Mouse (Mus musculus): ENCODE measurements around the gene Lgals3bp. TPM values are rescaled to one million over a fixed set of nuclear protein-coding genes. Genes with fewer than 3 reads are reported as not detected.

Lgals3bp gene
- polyA plus RNA-seq (2017; shearing (Covaris generic)): 169 TPM

DNA sequence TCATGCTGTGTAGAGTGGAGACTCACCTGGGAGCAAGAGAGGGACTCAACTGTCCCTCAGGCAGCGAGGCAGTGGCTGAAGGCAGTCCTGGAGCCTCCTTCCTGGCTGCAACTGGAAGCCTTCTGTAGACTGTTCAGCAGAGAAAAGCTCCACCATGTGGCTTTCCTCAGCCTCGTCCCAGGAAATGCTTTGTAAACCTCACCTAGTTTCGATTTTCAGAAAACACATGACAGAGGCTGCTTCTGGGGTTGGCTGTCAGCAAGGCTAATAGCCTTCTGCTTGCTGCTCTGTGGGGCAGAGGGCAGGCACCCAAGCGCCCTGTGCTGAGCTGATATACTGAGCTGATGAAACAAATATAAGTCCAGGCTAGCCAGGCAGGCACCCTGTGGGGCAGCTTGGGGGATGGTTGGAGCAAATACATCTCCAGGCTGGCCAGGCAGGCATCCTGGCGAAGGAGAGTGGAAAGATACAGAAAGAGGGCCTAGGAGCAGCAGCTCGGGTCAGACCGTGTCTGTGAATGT lies at the start of gene Lgals3bp:
Lgals3bp (minus strand) TSS at position 333 of the 521 bp plus-strand sequence.

DNA sequence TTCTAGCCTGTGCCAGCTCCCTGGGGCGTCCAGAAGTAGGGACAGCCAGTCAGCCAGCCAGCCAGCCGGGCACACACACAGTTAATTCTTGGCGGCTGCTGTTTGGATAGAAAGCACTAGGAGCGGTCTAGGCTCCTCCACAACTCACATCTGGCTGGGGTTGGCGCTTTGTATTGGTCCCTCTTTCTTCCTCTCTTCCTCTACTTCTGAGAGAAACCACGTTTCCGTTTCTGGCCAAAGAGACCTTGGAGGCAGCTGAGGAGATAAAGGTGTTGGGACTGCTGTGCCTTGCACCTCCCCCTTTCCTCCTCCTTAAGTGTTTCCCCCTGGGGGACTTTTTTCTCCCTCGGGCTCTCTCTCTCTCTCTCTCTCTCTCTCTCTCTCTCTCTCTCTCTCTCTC lies 26.1 kb upstream of the Lgals3bp start, which contains the start of gene C1qtnf1:
C1qtnf1 (plus strand) TSS at position 218 of the 400 bp plus-strand sequence.

DNA sequence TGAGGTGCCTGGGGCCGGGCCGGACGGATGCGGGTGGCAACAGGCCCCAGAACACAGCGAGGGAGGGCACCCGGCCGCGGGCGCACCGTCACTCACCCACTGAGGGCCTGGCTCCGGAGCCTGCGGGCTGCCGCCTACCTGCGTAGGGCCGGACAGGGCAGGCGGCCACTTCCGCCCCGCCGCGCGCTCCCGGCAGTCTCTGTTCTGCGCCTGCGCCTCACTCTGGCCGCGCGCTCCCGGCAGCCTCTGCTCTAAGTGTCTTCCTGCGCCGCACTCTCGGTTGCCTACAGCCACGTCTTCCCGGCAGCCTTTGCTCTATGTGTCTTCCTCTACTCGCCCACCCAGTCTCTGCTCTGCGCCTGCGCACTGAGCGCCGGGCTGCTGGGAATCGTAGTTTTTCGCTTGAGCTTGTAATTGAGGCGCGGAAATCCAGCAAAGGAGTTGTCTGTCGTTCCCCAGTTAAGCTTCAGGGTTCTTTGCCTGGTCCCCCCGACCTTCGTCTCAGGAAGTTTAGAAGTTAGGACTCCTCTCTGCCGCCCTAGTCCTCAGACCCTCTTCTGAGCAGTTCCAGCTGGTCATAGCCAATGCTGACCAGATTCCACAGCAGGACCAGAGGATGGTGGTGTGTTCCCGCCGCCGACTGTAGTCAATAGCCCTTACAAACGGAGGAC lies 17.1 kb upstream of the Lgals3bp start, which contains the start of gene Cant1:
Cant1 (minus strand) TSS at position 253 of the 671 bp plus-strand sequence.

DNA sequence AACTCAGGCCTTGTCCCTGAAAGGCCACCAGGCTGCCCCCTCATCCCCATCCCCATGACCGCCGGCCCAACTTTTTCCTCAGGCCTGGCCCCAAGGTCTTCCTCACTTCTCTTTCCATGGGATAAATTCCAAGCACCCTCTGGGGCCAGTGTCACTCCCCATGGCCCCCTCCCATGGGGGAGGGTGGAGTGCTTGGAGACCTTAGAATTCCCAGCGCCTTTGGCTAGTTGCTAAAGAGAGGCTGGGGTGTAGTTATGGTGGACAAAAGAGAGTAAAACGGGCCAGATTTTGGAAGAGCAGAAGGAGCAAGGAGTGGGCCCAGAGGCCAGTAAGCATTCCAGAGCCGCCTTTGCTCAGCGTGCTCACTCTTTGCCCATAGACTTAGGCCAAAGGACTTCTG lies 46.3 kb downstream of the Lgals3bp start, which contains the start of gene Timp2:
Timp2 (minus strand) TSS at position 101 of the 400 bp plus-strand sequence.

Other genes with a start within 250 kb of the Lgals3bp start
- gene Cyth1, start 153.5 kb downstream of the Lgals3bp start, polyA plus RNA-seq (2017; shearing (Covaris generic)): 300 TPM
- gene Usp36, start 111.8 kb downstream of the Lgals3bp start, polyA plus RNA-seq (2017; shearing (Covaris generic)): 32.5 TPM
- not detected for gene Cep295nl, start 59.6 kb downstream of the Lgals3bp start, polyA plus RNA-seq (2017; shearing (Covaris generic))
- gene Timp2, start 46.4 kb downstream of the Lgals3bp start, polyA plus RNA-seq (2017; shearing (Covaris generic)): 5.9 TPM
- 47.8 TPM for gene Cant1, start 17.0 kb upstream of the Lgals3bp start, polyA plus RNA-seq (2017; shearing (Covaris generic))
- not detected for gene C1qtnf1, start 26.1 kb upstream of the Lgals3bp start, polyA plus RNA-seq (2017; shearing (Covaris generic))
- 16.0 TPM for gene Engase, start 74.7 kb upstream of the Lgals3bp start, polyA plus RNA-seq (2017; shearing (Covaris generic))